Mouse (Mus musculus): ENCODE measurements around the gene Hist1h2aa. TPM values are rescaled to one million over a fixed set of nuclear protein-coding genes. Genes with fewer than 3 reads are reported as not detected.
A peak's percentile ranks its signal among the peaks of the same experiment; 100 is the strongest.

Gene Hist1h2aa
- total RNA-seq, 2 experiments from 2014 or later = not detected

DNA sequence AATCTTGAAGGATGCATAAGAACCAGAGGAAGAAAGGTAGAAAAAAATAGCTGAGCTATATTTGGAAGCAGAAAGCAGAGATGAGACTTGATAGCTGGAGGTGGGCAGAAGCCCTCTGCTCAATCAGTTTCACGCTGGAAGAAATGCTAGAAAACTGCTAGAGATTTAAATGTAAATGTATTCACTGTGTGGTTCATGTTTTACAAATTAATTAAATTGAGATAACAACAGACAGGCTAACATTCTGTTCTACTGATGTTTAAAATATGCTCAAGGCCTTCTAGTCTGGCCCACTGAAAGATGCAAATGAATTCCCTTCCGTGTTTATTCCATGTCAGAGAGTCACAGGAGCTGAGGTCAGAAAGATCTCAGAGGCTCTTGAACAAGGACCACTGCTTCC lies 37.6 kb downstream of the Hist1h2aa start:
- no peak for TF ChIP-seq CTCF (conservative IDR thresholded peaks at IDR 0.05)
- peak in 1 of 2 experiments; percentile 16 for DNase-seq (ENCODE audit: low spot score in 2 of 2)
- Histone ChIP-seq H3K27ac (no peak overlapping the region), H3K4me3 (no peak overlapping the region)

- no peak for TF ChIP-seq CTCF (conservative IDR thresholded peaks at IDR 0.05)
- Histone ChIP-seq H3K4me3 (no peak overlapping the region), H3K27ac (no peak overlapping the region)
- no peak for DNase-seq (ENCODE audit: low spot score in 2 of 2)
These were observed 38.0 kb downstream of the Hist1h2aa start for GRCm38 (mm10) chr13:23972271-23972670.

Small RNAs within 50 kb of the gene (microRNA-seq; reads per million reads assigned to microRNA genes)
- 0 reads per million in 2 experiments for gene Gm44344

Other genes starting within 250 kb of the Hist1h2aa start
- gene Hist1h1t, start 238.6 kb upstream of the Hist1h2aa start, total RNA-seq (2021) = not detected
- gene Hist1h4c, start 236.0 kb upstream of the Hist1h2aa start, total RNA-seq (2021) = 100 to 1,000 TPM; 108 to 115 TPM
- 1 to 10 TPM; 3.2 to 3.6 TPM for gene Hfe, start 223.6 kb upstream of the Hist1h2aa start, total RNA-seq (2021)
- gene Hist1h1c, start 195.7 kb upstream of the Hist1h2aa start, total RNA-seq (2021) = 10 to 100 TPM; 59.1 to 68.1 TPM
- gene Hist1h3c, start 188.9 kb upstream of the Hist1h2aa start, total RNA-seq (2021) = 1 to 10 TPM; 3.6 to 5.9 TPM
- gene Hist1h2bb, start 187.7 kb upstream of the Hist1h2aa start, total RNA-seq (2021) = 10 to 100 TPM; 23.0 to 24.7 TPM
- gene Hist1h2ab, start 183.3 kb upstream of the Hist1h2aa start, total RNA-seq (2021) = 10 to 100 TPM; 24.4 to 27.3 TPM
- gene Hist1h3b, start 182.2 kb upstream of the Hist1h2aa start, total RNA-seq (2021) = 10 to 100 TPM; 13.6 to 15.0 TPM
- 10 to 100 TPM; 70.9 to 73.8 TPM for gene Hist1h4b, start 177.4 kb upstream of the Hist1h2aa start, total RNA-seq (2021)
- gene Hist1h4a, start 173.2 kb upstream of the Hist1h2aa start, total RNA-seq (2021) = 10 to 100 TPM; 46.0 to 55.3 TPM
- gene Hist1h3a, start 172.1 kb upstream of the Hist1h2aa start, total RNA-seq (2021) = 10 to 100 TPM; 35.0 to 41.6 TPM
- 10 to 100 TPM; 18.5 to 18.9 TPM for gene Hist1h1a, start 170.8 kb upstream of the Hist1h2aa start, total RNA-seq (2021)
- not detected for gene Trim38, start 164.5 kb upstream of the Hist1h2aa start, total RNA-seq (2021)
- under 1 TPM in 1 of 2 experiments, not detected in 1; 0.10 TPM for gene Slc17a2, start 127.5 kb upstream of the Hist1h2aa start, total RNA-seq (2021)
- not detected for gene Slc17a3, start 95.0 kb upstream of the Hist1h2aa start, total RNA-seq (2021)
- not detected for gene Slc17a1, start 66.7 kb upstream of the Hist1h2aa start, total RNA-seq (2021)
- gene Slc17a4, start 19.5 kb upstream of the Hist1h2aa start, total RNA-seq (2021) = not detected
- gene Hist1h2ba, start 306 bp upstream of the Hist1h2aa start, total RNA-seq (2021) = not detected
- gene Scgn, start 56.8 kb downstream of the Hist1h2aa start, total RNA-seq (2021) = 1 to 10 TPM in 1 of 2 experiments, under 1 TPM in 1; 0.95 to 1.1 TPM